Mouse (Mus musculus): ENCODE data around the gene Hist1h2ba. TPM values are rescaled to one million over a fixed set of nuclear protein-coding genes. Genes with fewer than 3 reads are reported as not detected.
A peak's percentile ranks its signal among the peaks of the same experiment; 100 is the strongest.

Hist1h2ba gene
- polyA plus RNA-seq, 1 experiment from 2014 or later = not detected

GRCm38 (mm10) chr13:23914376-23915167 lies 19.4 kb downstream of the Hist1h2ba start, which contains the start of gene Slc17a4:
Slc17a4 (minus strand) TSS chr13:23915009.
- H3K27ac ChIP-seq (ENCODE audit: low read depth, low read length) = peak within 1 kb of the TSS; percentile 42
- no peaks in the 10 kb centered on the region for H3K27me3 ChIP-seq (ENCODE audit: control insufficient read depth, insufficient read depth, low read length)
- H3K4me1 ChIP-seq (ENCODE audit: control insufficient read depth, insufficient read depth, low read length) = peaks cover 24% of the 10 kb centered on the region
- H3K36me3 ChIP-seq (ENCODE audit: control insufficient read depth, insufficient read depth, low read length) = no peaks in the 10 kb centered on the region
- H3K4me3 ChIP-seq (ENCODE audit: low read length) = no peak within 1 kb of the TSS
- 0 out of 2 replicates have a peak within 1 kb of the TSS, but pooled peaks have one; percentile 15 for H3K4me2 ChIP-seq (replicated peaks; ENCODE audit: low read depth, low read length)
- WGBS = 16% methylated on average over 9 of the region's 9 CpGs
- H3K9ac ChIP-seq (ENCODE audit: low read depth, low read length) = no peak within 1 kb of the TSS
- ATAC-seq (ENCODE audit: low FRiP score, low TSS enrichment) = peak; percentile 29; the same call in 1 of the 2 replicates
- H3K9me3 ChIP-seq (ENCODE audit: control insufficient read depth, low read length) = no peaks in the 10 kb centered on the region

- H3K27me3 ChIP-seq (ENCODE audit: control insufficient read depth, insufficient read depth, low read length) = no peaks in the 10 kb centered on the region
- peak overlapping the region; percentile 42 for H3K27ac ChIP-seq (ENCODE audit: low read depth, low read length)
- peaks cover 24% of the 10 kb centered on the region for H3K4me1 ChIP-seq (ENCODE audit: control insufficient read depth, insufficient read depth, low read length)
- H3K4me2 ChIP-seq (replicated peaks; ENCODE audit: low read depth, low read length) = no peak overlapping the region
- H3K36me3 ChIP-seq (ENCODE audit: control insufficient read depth, insufficient read depth, low read length) = no peaks in the 10 kb centered on the region
- no peaks in the 10 kb centered on the region for H3K9me3 ChIP-seq (ENCODE audit: control insufficient read depth, low read length)
- peak; percentile 77 for ATAC-seq (ENCODE audit: low FRiP score, low TSS enrichment)
- WGBS = 7% methylated on average over 6 of the region's 6 CpGs
- no peak overlapping the region for H3K9ac ChIP-seq (ENCODE audit: low read depth, low read length)
- no peak overlapping the region for H3K4me3 ChIP-seq (ENCODE audit: low read length)
These were observed 20.1 kb downstream of the Hist1h2ba start for GRCm38 (mm10) chr13:23913791-23914306.

- no peaks in the 10 kb centered on the region for H3K36me3 ChIP-seq (ENCODE audit: control insufficient read depth, insufficient read depth, low read length)
- no peak overlapping the region for H3K4me2 ChIP-seq (replicated peaks; ENCODE audit: low read depth, low read length)
- no peak overlapping the region for H3K9ac ChIP-seq (ENCODE audit: low read depth, low read length)
- H3K27ac ChIP-seq (ENCODE audit: low read depth, low read length) = no peak overlapping the region
- H3K9me3 ChIP-seq (ENCODE audit: control insufficient read depth, low read length) = no peaks in the 10 kb centered on the region
- no peak overlapping the region for H3K4me3 ChIP-seq (ENCODE audit: low read length)
- 83% methylated on average over 5 of the region's 5 CpGs for WGBS
- ATAC-seq (ENCODE audit: low FRiP score, low TSS enrichment) = no peak
- no peaks in the 10 kb centered on the region for H3K27me3 ChIP-seq (ENCODE audit: control insufficient read depth, insufficient read depth, low read length)
- peaks cover 24% of the 10 kb centered on the region for H3K4me1 ChIP-seq (ENCODE audit: control insufficient read depth, insufficient read depth, low read length)
These were observed 22.6 kb downstream of the Hist1h2ba start for GRCm38 (mm10) chr13:23911335-23911734.

GRCm38 (mm10) chr13:23910121-23910520 lies 23.8 kb downstream of the Hist1h2ba start:
- H3K27ac ChIP-seq (ENCODE audit: low read depth, low read length) = no peak overlapping the region
- peaks cover 16% of the 10 kb centered on the region for H3K4me1 ChIP-seq (ENCODE audit: control insufficient read depth, insufficient read depth, low read length)
- no peak overlapping the region for H3K4me3 ChIP-seq (ENCODE audit: low read length)
- ATAC-seq (ENCODE audit: low FRiP score, low TSS enrichment) = no peak
- no peak overlapping the region for H3K4me2 ChIP-seq (replicated peaks; ENCODE audit: low read depth, low read length)
- no peaks in the 10 kb centered on the region for H3K27me3 ChIP-seq (ENCODE audit: control insufficient read depth, insufficient read depth, low read length)
- H3K9ac ChIP-seq (ENCODE audit: low read depth, low read length) = no peak overlapping the region
- H3K9me3 ChIP-seq (ENCODE audit: control insufficient read depth, low read length) = no peaks in the 10 kb centered on the region
- 84% methylated on average over 5 of the region's 5 CpGs for WGBS
- H3K36me3 ChIP-seq (ENCODE audit: control insufficient read depth, insufficient read depth, low read length) = no peaks in the 10 kb centered on the region

GRCm38 (mm10) chr13:23906906-23907305 lies 27.1 kb downstream of the Hist1h2ba start:
- no peak for ATAC-seq (ENCODE audit: low FRiP score, low TSS enrichment)
- 94% methylated on average over 5 of the region's 5 CpGs for WGBS
- H3K4me2 ChIP-seq (replicated peaks; ENCODE audit: low read depth, low read length) = no peak overlapping the region
- H3K27ac ChIP-seq (ENCODE audit: low read depth, low read length) = no peak overlapping the region
- no peak overlapping the region for H3K4me3 ChIP-seq (ENCODE audit: low read length)
- H3K27me3 ChIP-seq (ENCODE audit: control insufficient read depth, insufficient read depth, low read length) = no peaks in the 10 kb centered on the region
- H3K9ac ChIP-seq (ENCODE audit: low read depth, low read length) = no peak overlapping the region
- H3K9me3 ChIP-seq (ENCODE audit: control insufficient read depth, low read length) = no peaks in the 10 kb centered on the region
- H3K36me3 ChIP-seq (ENCODE audit: control insufficient read depth, insufficient read depth, low read length) = no peaks in the 10 kb centered on the region
- no peaks in the 10 kb centered on the region for H3K4me1 ChIP-seq (ENCODE audit: control insufficient read depth, insufficient read depth, low read length)

- Histone ChIP-seq H3K4me1 (ENCODE audit: control insufficient read depth, insufficient read depth, low read length) (0 out of 2 replicates have a peak, but pooled peaks cover 5% of the 10 kb centered on the region), H3K4me2 (replicated peaks; ENCODE audit: low read depth, low read length) (no peak overlapping the region), H3K27ac (ENCODE audit: low read depth, low read length) (no peak overlapping the region), H3K9ac (ENCODE audit: low read depth, low read length) (no peak overlapping the region), H3K9me3 (ENCODE audit: control insufficient read depth, low read length) (no peaks in the 10 kb centered on the region), H3K4me3 (ENCODE audit: low read length) (no peak overlapping the region), H3K27me3 (ENCODE audit: control insufficient read depth, insufficient read depth, low read length) (no peaks in the 10 kb centered on the region), H3K36me3 (ENCODE audit: control insufficient read depth, insufficient read depth, low read length) (no peaks in the 10 kb centered on the region)
- 14% methylated on average over 6 of the region's 6 CpGs for WGBS
- no peak for ATAC-seq (ENCODE audit: low FRiP score, low TSS enrichment)
These were observed 35.7 kb downstream of the Hist1h2ba start for GRCm38 (mm10) chr13:23898242-23898641.

- no peak overlapping the region for H3K27ac ChIP-seq (ENCODE audit: low read depth, low read length)
- H3K36me3 ChIP-seq (ENCODE audit: control insufficient read depth, insufficient read depth, low read length) = no peaks in the 10 kb centered on the region
- H3K9ac ChIP-seq (ENCODE audit: low read depth, low read length) = no peak overlapping the region
- no peak for ATAC-seq (ENCODE audit: low FRiP score, low TSS enrichment)
- H3K4me2 ChIP-seq (replicated peaks; ENCODE audit: low read depth, low read length) = no peak overlapping the region
- H3K4me1 ChIP-seq (ENCODE audit: control insufficient read depth, insufficient read depth, low read length) = 0 out of 2 replicates have a peak, but pooled peaks cover 6% of the 10 kb centered on the region
- H3K27me3 ChIP-seq (ENCODE audit: control insufficient read depth, insufficient read depth, low read length) = no peaks in the 10 kb centered on the region
- no peak overlapping the region for H3K4me3 ChIP-seq (ENCODE audit: low read length)
- WGBS = 69% methylated on average over 4 of the region's 4 CpGs
- no peaks in the 10 kb centered on the region for H3K9me3 ChIP-seq (ENCODE audit: control insufficient read depth, low read length)
These were observed 40.7 kb downstream of the Hist1h2ba start for GRCm38 (mm10) chr13:23893269-23893593.

GRCm38 (mm10) chr13:23892592-23893268 lies 41.2 kb downstream of the Hist1h2ba start:
- H3K9me3 ChIP-seq (ENCODE audit: control insufficient read depth, low read length) = no peaks in the 10 kb centered on the region
- WGBS = 39% methylated on average over 9 of the region's 9 CpGs
- no peaks in the 10 kb centered on the region for H3K36me3 ChIP-seq (ENCODE audit: control insufficient read depth, insufficient read depth, low read length)
- no peak overlapping the region for H3K9ac ChIP-seq (ENCODE audit: low read depth, low read length)
- no peak overlapping the region for H3K4me3 ChIP-seq (ENCODE audit: low read length)
- H3K27ac ChIP-seq (ENCODE audit: low read depth, low read length) = no peak overlapping the region
- no peaks in the 10 kb centered on the region for H3K27me3 ChIP-seq (ENCODE audit: control insufficient read depth, insufficient read depth, low read length)
- 0 out of 2 replicates have a peak, but pooled peaks cover 4% of the 10 kb centered on the region for H3K4me1 ChIP-seq (ENCODE audit: control insufficient read depth, insufficient read depth, low read length)
- ATAC-seq (ENCODE audit: low FRiP score, low TSS enrichment) = no peak
- no peak overlapping the region for H3K4me2 ChIP-seq (replicated peaks; ENCODE audit: low read depth, low read length)

Data from kidney, embryonic 14.5 days (tissue).